Mouse (Mus musculus): Measurements from ENCODE around the gene Card9.
A peak's percentile ranks its signal among the peaks of the same experiment; 100 is the strongest.
"Not testable (repeated sequence)": the region's sequence is repeated elsewhere in the genome, so short reads cannot be mapped to it uniquely, and the experiment has no call there.

Gene Card9

GRCm38 (mm10) chr2:26360772-26361171, at the start of gene Card9:
TSS of gene Card9 (minus strand) at chr2:26360918.
- no peak for DNase-seq (ENCODE audit: low spot score in 2 of 2)

GRCm38 (mm10) chr2:26410091-26410490, 49.4 kb upstream of the Card9 start:
- DNase-seq (ENCODE audit: low spot score in 2 of 2), result no peak

- DNase-seq (ENCODE audit: low spot score in 2 of 2), result no peak
These were observed 48.6 kb upstream of the Card9 start for GRCm38 (mm10) chr2:26409362-26409761.

- peak; percentile 97 to 98 for DNase-seq (ENCODE audit: low spot score in 2 of 2)
These were observed 48.0 kb upstream of the Card9 start, which contains the start of gene Inpp5e for GRCm38 (mm10) chr2:26408515-26409356. TSS of gene Inpp5e (minus strand) at chr2:26409203.

GRCm38 (mm10) chr2:26403306-26403705, 42.6 kb upstream of the Card9 start:
- DNase-seq (ENCODE audit: low spot score in 2 of 2), result no peak

- DNase-seq (ENCODE audit: low spot score in 2 of 2), result no peak
These were observed 41.5 kb upstream of the Card9 start for GRCm38 (mm10) chr2:26402265-26402664.

GRCm38 (mm10) chr2:26401023-26401422, 40.3 kb upstream of the Card9 start:
- DNase-seq (ENCODE audit: low spot score in 2 of 2), result no peak

GRCm38 (mm10) chr2:26400296-26400695, 39.6 kb upstream of the Card9 start:
- DNase-seq (ENCODE audit: low spot score in 2 of 2), result no peak

GRCm38 (mm10) chr2:26399647-26400046, 38.9 kb upstream of the Card9 start:
- no peak for DNase-seq (ENCODE audit: low spot score in 2 of 2)

GRCm38 (mm10) chr2:26398978-26399377, 38.3 kb upstream of the Card9 start:
- no peak for DNase-seq (ENCODE audit: low spot score in 2 of 2)

- DNase-seq (ENCODE audit: low spot score in 2 of 2), result no peak
These were observed 30.9 kb upstream of the Card9 start for GRCm38 (mm10) chr2:26391617-26392016.

GRCm38 (mm10) chr2:26390954-26391353, 30.2 kb upstream of the Card9 start:
- DNase-seq (ENCODE audit: low spot score in 2 of 2), result no peak

- peak; percentile 81 to 85 for DNase-seq (ENCODE audit: low spot score in 2 of 2)
These were observed 28.5 kb upstream of the Card9 start, which contains the start of the genes Entr1 and Pmpca for GRCm38 (mm10) chr2:26389154-26389690. TSS of gene Entr1 (minus strand) at chr2:26389316. TSS of gene Pmpca (plus strand) at chr2:26389339.

- peak in 1 of 2 experiments; percentile 33 for DNase-seq (ENCODE audit: low spot score in 2 of 2)
These were observed 28.0 kb upstream of the Card9 start for GRCm38 (mm10) chr2:26388682-26389153.

- DNase-seq (ENCODE audit: low spot score in 2 of 2), result no peak
These were observed 27.0 kb upstream of the Card9 start for GRCm38 (mm10) chr2:26387713-26388112.

GRCm38 (mm10) chr2:26380871-26381270, 20.2 kb upstream of the Card9 start:
- not testable (repeated sequence) for DNase-seq (ENCODE audit: low spot score in 2 of 2)

GRCm38 (mm10) chr2:26380131-26380771, 19.5 kb upstream of the Card9 start, which contains the start of gene Snapc4:
TSS of gene Snapc4 (minus strand) at chr2:26380653.
- peak; percentile 87 to 90 for DNase-seq (ENCODE audit: low spot score in 2 of 2)

- DNase-seq (ENCODE audit: low spot score in 2 of 2), result no peak
These were observed 11.7 kb upstream of the Card9 start for GRCm38 (mm10) chr2:26372396-26372795.

GRCm38 (mm10) chr2:26368572-26368971, 7.9 kb upstream of the Card9 start:
- DNase-seq (ENCODE audit: low spot score in 2 of 2), result no peak

GRCm38 (mm10) chr2:26367911-26368310, 7.2 kb upstream of the Card9 start:
- DNase-seq (ENCODE audit: low spot score in 2 of 2), result no peak

GRCm38 (mm10) chr2:26364738-26365465, 4.2 kb upstream of the Card9 start:
- DNase-seq (ENCODE audit: low spot score in 2 of 2), result no peak

GRCm38 (mm10) chr2:26363481-26363880, 2.8 kb upstream of the Card9 start:
- DNase-seq (ENCODE audit: low spot score in 2 of 2), result no peak

Measured in right cerebral cortex, adult 2 months (tissue).